Mouse (Mus musculus) neural tube, embryonic 11.5 days (tissue): Measurements from ENCODE around the gene Grid2. TPM values are rescaled to one million over a fixed set of nuclear protein-coding genes. Genes with fewer than 3 reads are reported as not detected.
"Not testable (repeated sequence)": the region's sequence is repeated elsewhere in the genome, so short reads cannot be mapped to it uniquely, and the experiment has no call there.

Experiments
- ATAC-seq: fragments of 200-750 bp; cut with Nextera tagmentation; 2 replicates; pipeline ENCODE4 v1.8.0; 2017; ENCODE audit warnings: moderate number of reproducible peaks, mild to moderate bottlenecking, moderate TSS enrichment, moderate library complexity; ENCODE audit not compliant: insufficient read depth, low FRiP score, low TSS enrichment
- DNase-seq: peaks from one replicate; pipeline ENCODE4 v3.0.0-alpha.2; 2015; ENCODE audit warnings: low spot score
- H3K27ac ChIP-seq: fragments of 300-500 bp; sonication (generic); 2 replicates; pipeline ENCODE4 v1.5.1; 2014; ENCODE audit warnings: low read depth, mild to moderate bottlenecking, low read length
- H3K27me3 ChIP-seq: fragments of 300-500 bp; sonication (generic); 2 replicates; pipeline ENCODE4 v1.6.1; 2014; ENCODE audit warnings: mild to moderate bottlenecking, low read length, mixed read lengths; ENCODE audit not compliant: control insufficient read depth, insufficient read depth
- H3K36me3 ChIP-seq: fragments of 300-500 bp; sonication (generic); 2 replicates; pipeline ENCODE4 v1.6.1; 2014; ENCODE audit warnings: mild to moderate bottlenecking, low read length, moderate library complexity, mixed read lengths; ENCODE audit not compliant: control insufficient read depth, insufficient read depth
- H3K4me1 ChIP-seq: fragments of 300-500 bp; sonication (generic); 2 replicates; pipeline ENCODE4 v1.6.1; 2014; ENCODE audit warnings: low read length, mixed read lengths; ENCODE audit not compliant: control insufficient read depth, insufficient read depth
- H3K4me2 ChIP-seq: fragments of 300-500 bp; sonication (generic); 2 replicates; pipeline ENCODE4 v1.6.1; 2014; ENCODE audit warnings: low read depth, mild to moderate bottlenecking, moderate library complexity
- H3K4me3 ChIP-seq: fragments of 300-500 bp; sonication (generic); 2 replicates; pipeline ENCODE4 v1.5.1; 2014; ENCODE audit warnings: low read depth, low read length
- H3K9ac ChIP-seq: fragments of 300-500 bp; sonication (generic); 2 replicates; pipeline ENCODE4 v1.6.1; 2014; ENCODE audit warnings: mild to moderate bottlenecking, low read length
- H3K9me3 ChIP-seq: fragments of 300-500 bp; sonication (generic); 2 replicates; pipeline ENCODE4 v1.6.1; 2016; ENCODE audit warnings: low read length; ENCODE audit not compliant: control insufficient read depth
- WGBS: fragments of 180-500 bp; shearing (Covaris S2); extraction: QIAGEN DNeasy Blood & Tissue Kit; methylation state at CpG from one replicate; pipeline ENCODE4 v1.1.7; 2014; 5-methylcytosine and 5-hydroxymethylcytosine counted together
- polyA plus RNA-seq: library from polyadenylated mRNA; unstranded; fragments of >200 nt; fragmentation: Nextera tagmentation; extraction: Ambion mirVana; gene quantifications from 2 replicates; pipeline ENCODE4 v1.2.1, GENCODE M21; 2014

Grid2 gene
- polyA plus RNA-seq, 1 experiment from 2014 or later = 3.3 TPM

- Histone ChIP-seq H3K36me3 (no peaks in the 10 kb centered on the region), H3K4me3 (no peak overlapping the region), H3K4me1 (no peaks in the 10 kb centered on the region), H3K9me3 (no peaks in the 10 kb centered on the region), H3K9ac (no peak overlapping the region), H3K27ac (no peak overlapping the region), H3K4me2 (no peak overlapping the region), H3K27me3 (no peaks in the 10 kb centered on the region)
- ATAC-seq (no peak), DNase-seq (no peak)
- WGBS = 92% methylated on average over 2 of the region's 2 CpGs
These were observed 276.1 kb downstream of the Grid2 start for GRCm38 (mm10) chr6:63531751-63532150.

DNA sequence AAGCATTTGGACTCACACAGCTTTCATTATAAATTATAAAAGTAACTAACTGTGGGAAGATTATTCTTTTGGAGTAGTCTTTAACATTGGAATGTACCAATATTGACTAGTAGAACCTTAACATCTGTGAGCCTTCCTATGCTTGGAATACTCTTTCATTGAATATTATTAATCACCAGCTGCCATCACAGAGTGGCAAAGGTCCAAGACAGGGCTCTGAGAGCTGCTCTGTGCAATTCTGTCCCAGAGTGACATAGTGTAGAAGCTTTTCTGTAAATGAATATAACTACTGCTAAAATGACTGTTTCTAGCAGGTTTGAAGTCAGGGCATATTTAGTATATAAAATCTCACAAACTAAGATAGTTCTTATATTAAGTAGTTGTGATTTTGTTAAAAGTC lies 277.2 kb downstream of the Grid2 start:
- DNase-seq (no peak), ATAC-seq (no peak)
- H3K27me3 ChIP-seq = no peaks in the 10 kb centered on the region
- H3K36me3 ChIP-seq = no peaks in the 10 kb centered on the region
- H3K9me3 ChIP-seq = no peaks in the 10 kb centered on the region
- H3K4me2 ChIP-seq = no peak overlapping the region
- no peak overlapping the region for H3K27ac ChIP-seq
- no peak overlapping the region for H3K4me3 ChIP-seq
- H3K9ac ChIP-seq = no peak overlapping the region
- H3K4me1 ChIP-seq = no peaks in the 10 kb centered on the region

DNA sequence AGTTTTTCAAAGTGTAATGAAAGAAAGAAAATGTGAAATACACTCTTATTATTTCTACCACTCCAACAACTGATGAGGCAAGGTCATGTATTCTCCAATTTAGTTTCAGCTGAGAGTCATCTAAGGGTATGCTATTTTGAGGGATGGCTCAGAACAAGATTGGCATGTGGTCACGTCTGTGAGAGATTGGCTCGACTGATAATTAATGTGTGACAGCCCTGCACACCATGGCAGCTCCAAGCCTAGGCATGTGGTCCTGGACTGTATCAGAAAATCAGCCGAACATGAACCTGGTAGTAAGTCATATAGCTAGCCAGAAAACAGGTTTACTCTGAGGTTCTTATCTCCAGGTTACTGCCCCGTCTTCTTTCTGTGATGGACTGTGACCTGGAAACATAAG lies 292.1 kb downstream of the Grid2 start:
- ATAC-seq = no peak
- no peaks in the 10 kb centered on the region for H3K27me3 ChIP-seq
- no peaks in the 10 kb centered on the region for H3K36me3 ChIP-seq
- H3K27ac ChIP-seq = no peak overlapping the region
- H3K9me3 ChIP-seq = no peaks in the 10 kb centered on the region
- no peaks in the 10 kb centered on the region for H3K4me1 ChIP-seq
- H3K4me2 ChIP-seq = no peak overlapping the region
- no peak overlapping the region for H3K4me3 ChIP-seq
- no peak for DNase-seq
- 57% methylated on average over 4 of the region's 4 CpGs for WGBS
- H3K9ac ChIP-seq = no peak overlapping the region

- ATAC-seq, H3K4me3 ChIP-seq, DNase-seq, H3K4me2 ChIP-seq, H3K4me1 ChIP-seq, H3K27me3 ChIP-seq, H3K27ac ChIP-seq, H3K9me3 ChIP-seq, H3K36me3 ChIP-seq, H3K9ac ChIP-seq: not testable (repeated sequence)
- WGBS = 68% methylated on average over 1 of the region's 1 CpGs
These were observed 313.1 kb downstream of the Grid2 start for GRCm38 (mm10) chr6:63568741-63569140.

- no peaks in the 10 kb centered on the region for H3K4me1 ChIP-seq
- H3K4me3 ChIP-seq = no peak overlapping the region
- no peaks in the 10 kb centered on the region for H3K9me3 ChIP-seq
- ATAC-seq (no peak), DNase-seq (no peak)
- H3K27me3 ChIP-seq = no peaks in the 10 kb centered on the region
- H3K4me2 ChIP-seq = no peak overlapping the region
- H3K9ac ChIP-seq = no peak overlapping the region
- WGBS = 91% methylated on average over 4 of the region's 4 CpGs
- H3K36me3 ChIP-seq = no peaks in the 10 kb centered on the region
- H3K27ac ChIP-seq = no peak overlapping the region
These were observed 335.0 kb downstream of the Grid2 start for GRCm38 (mm10) chr6:63590681-63591080.

DNA sequence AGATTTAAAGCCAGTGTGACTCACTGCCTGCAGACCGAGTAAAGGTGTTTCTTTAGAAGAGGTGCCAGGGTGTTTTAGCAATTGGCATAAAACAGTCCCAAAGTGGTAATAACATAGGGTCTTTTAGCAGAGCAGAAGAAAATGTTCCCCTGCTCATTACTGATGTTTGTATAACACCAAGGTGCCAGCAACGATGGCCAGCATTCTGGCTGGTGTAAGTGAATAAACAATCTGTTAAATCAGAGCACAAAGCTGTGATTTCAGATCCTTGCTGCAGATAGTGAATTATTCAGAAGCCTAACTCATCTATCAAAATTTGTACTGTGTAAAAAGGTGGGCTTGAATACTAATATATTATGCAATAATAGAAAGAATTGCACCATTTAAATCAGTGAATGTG lies 353.9 kb downstream of the Grid2 start:
- Histone ChIP-seq H3K4me1 (no peaks in the 10 kb centered on the region), H3K4me3 (no peak overlapping the region), H3K27ac (no peak overlapping the region), H3K36me3 (no peaks in the 10 kb centered on the region), H3K27me3 (no peaks in the 10 kb centered on the region), H3K4me2 (no peak overlapping the region), H3K9ac (no peak overlapping the region), H3K9me3 (no peaks in the 10 kb centered on the region)
- DNase-seq = no peak
- 52% methylated on average over 2 of the region's 2 CpGs for WGBS
- ATAC-seq = no peak

GRCm38 (mm10) chr6:63635970-63636369 lies 380.3 kb downstream of the Grid2 start:
- no peak for DNase-seq
- Histone ChIP-seq H3K36me3 (no peaks in the 10 kb centered on the region), H3K4me2 (no peak overlapping the region), H3K9ac (no peak overlapping the region), H3K9me3 (no peaks in the 10 kb centered on the region), H3K4me1 (no peaks in the 10 kb centered on the region), H3K4me3 (no peak overlapping the region), H3K27me3 (no peaks in the 10 kb centered on the region), H3K27ac (no peak overlapping the region)
- 91% methylated on average over 3 of the region's 3 CpGs for WGBS
- no peak for ATAC-seq

- H3K9ac ChIP-seq = no peak overlapping the region
- 77% methylated on average over 3 of the region's 3 CpGs for WGBS
- H3K27ac ChIP-seq = no peak overlapping the region
- H3K4me3 ChIP-seq = no peak overlapping the region
- DNase-seq (no peak), ATAC-seq (no peak)
- H3K4me1 ChIP-seq = no peaks in the 10 kb centered on the region
- no peaks in the 10 kb centered on the region for H3K36me3 ChIP-seq
- no peaks in the 10 kb centered on the region for H3K27me3 ChIP-seq
- no peak overlapping the region for H3K4me2 ChIP-seq
- H3K9me3 ChIP-seq = no peaks in the 10 kb centered on the region
These were observed 403.7 kb downstream of the Grid2 start for GRCm38 (mm10) chr6:63659423-63659822.

DNA sequence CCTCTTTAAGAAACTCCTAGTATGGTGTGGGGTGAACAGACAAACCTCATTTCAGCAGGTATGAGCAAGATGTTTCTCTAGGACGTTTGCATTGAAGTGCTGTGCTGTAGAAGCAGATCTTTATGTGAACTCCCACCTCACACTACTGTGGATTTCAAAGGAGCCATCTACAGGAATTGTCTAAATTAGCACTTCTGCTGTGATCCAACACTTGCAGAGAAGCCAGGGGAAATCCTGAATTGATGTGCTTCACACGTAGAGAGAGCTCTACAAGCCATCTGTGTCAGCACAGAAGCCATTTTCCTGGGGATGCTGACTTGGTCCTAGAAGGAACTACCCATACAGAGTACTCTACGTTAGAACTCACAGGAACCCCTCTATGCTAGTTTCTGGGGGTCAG lies 430.0 kb downstream of the Grid2 start:
- Histone ChIP-seq H3K27ac (no peak overlapping the region), H3K9me3 (no peaks in the 10 kb centered on the region), H3K4me1 (no peaks in the 10 kb centered on the region), H3K4me2 (no peak overlapping the region), H3K9ac (no peak overlapping the region), H3K27me3 (no peaks in the 10 kb centered on the region), H3K4me3 (no peak overlapping the region), H3K36me3 (no peaks in the 10 kb centered on the region)
- ATAC-seq = no peak
- WGBS = 59% methylated on average over 3 of the region's 3 CpGs
- no peak for DNase-seq
